Mouse (Mus musculus) lung, postnatal 0 days (tissue): ENCODE data around the gene Slc25a25.

ENCODE experiments used
- CTCF ChIP-seq: IDR thresholded peaks from 2 replicates; pipeline ENCODE4 v1.5.1; 2016; ENCODE audit warnings: antibody characterized with exemption, mild to moderate bottlenecking
- EP300 ChIP-seq: IDR thresholded peaks from 2 replicates; pipeline ENCODE4 v1.6.1; 2016; ENCODE audit warnings: antibody characterized with exemption, mild to moderate bottlenecking, control low read depth

DNA sequence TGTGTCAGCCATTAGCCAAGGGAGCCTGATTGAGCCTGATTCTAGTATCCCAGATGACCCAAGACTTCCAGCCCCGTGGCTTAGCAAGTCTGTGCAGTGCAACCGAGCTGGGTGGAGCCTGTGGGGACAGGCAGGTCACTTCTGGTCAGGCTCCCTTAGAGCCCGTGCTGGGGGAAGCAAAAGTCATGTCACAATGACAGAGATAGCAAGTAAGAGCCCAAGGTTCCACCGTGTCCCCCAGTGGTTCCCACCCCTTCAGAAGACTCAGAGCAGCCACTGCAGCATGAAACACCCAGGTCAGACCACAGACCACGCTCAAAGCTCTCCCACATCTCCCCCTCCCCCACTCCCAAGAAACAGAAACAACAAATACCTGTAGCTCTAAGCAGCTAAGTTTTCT is 44.9 kb upstream of the Slc25a25 start:
- TF ChIP-seq CTCF (no peak), EP300 (no peak)
